18 mouse cellular contexts compared by ENCODE assay signal in the genomic region with DNA sequence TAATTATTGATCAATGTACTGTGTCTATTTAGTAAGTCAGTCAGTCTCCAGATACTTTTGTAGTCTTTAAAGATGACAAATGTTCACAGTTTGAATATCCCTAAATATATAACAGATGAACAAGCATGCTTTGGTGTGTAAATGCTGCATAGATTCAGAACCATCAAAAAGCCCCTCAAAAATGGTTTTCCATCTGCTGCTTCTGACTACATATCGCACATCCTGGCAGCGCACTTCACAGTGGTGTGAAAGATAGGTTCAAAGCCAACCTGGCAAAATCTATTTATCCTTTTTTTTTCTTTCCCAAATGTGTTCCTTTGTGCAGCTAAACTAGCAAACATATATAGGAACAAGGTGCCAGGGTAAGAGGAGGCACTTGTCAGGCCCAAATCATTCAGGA.
DNase-seq lines count a peak whose midpoint lies in the region; ATAC-seq and TF ChIP-seq lines count a peak whose summit lies in the region.
"Had no signal": no experiment of that assay in that cellular context is flagged by ENCODE, and none has a peak within 500 bp of the region (broad histone marks: within the 10 kb centered on the region; RNA-seq: fewer than 3 reads in every experiment).

No protein-coding gene starts in this region.

- no peak for TF ChIP-seq POLR2A in kidney, adult 2 months (IDR thresholded peaks at IDR 0.05; ENCODE audit: low read depth, low read length)

- no peak overlapping the region for H3K4me2 ChIP-seq in forebrain, embryonic 14.5 days (ENCODE audit: low read length)
- H3K4me2 ChIP-seq in forebrain, embryonic 12.5 days, result no peak overlapping the region
- H3K4me2 ChIP-seq in forebrain, postnatal 0 days (ENCODE audit: low read depth), result no peak overlapping the region
- H3K4me2 ChIP-seq: embryonic facial prominence, embryonic 12.5 days had no signal

- no peaks in the 10 kb centered on the region for H3K4me1 ChIP-seq in forebrain, embryonic 14.5 days (ENCODE audit: control insufficient read depth, insufficient read depth, low read length)
- no peaks in the 10 kb centered on the region for H3K4me1 ChIP-seq in forebrain, embryonic 12.5 days
- no peaks in the 10 kb centered on the region for H3K4me1 ChIP-seq in forebrain, postnatal 0 days (ENCODE audit: insufficient read depth)
- no peaks in the 10 kb centered on the region for H3K4me1 ChIP-seq in kidney, adult 2 months (ENCODE audit: control insufficient read depth, insufficient read depth, low read length)
- H3K4me1 ChIP-seq: embryonic facial prominence, embryonic 10.5 days; embryonic facial prominence, embryonic 12.5 days had no signal

- no peak overlapping the region; the same call in 1 of the 2 replicates for H3K27ac ChIP-seq in forebrain, embryonic 14.5 days (ENCODE audit: low read depth, low read length)
- no peak overlapping the region for H3K27ac ChIP-seq in forebrain, embryonic 12.5 days
- peak overlapping the region; percentile 50 for H3K27ac ChIP-seq in forebrain, postnatal 0 days (ENCODE audit: low read depth, low read length)
- H3K27ac ChIP-seq in kidney, adult 2 months (ENCODE audit: insufficient read depth, low read depth, low read length), result no peak overlapping the region
- H3K27ac ChIP-seq: embryonic facial prominence, embryonic 10.5 days; embryonic facial prominence, embryonic 12.5 days had no signal

- H3K9ac ChIP-seq in forebrain, embryonic 14.5 days (ENCODE audit: low read length), result no peak overlapping the region
- H3K9ac ChIP-seq in forebrain, embryonic 12.5 days, result no peak overlapping the region
- no peak overlapping the region for H3K9ac ChIP-seq in forebrain, postnatal 0 days
- H3K9ac ChIP-seq: embryonic facial prominence, embryonic 12.5 days had no signal

- H3K27me3 ChIP-seq in forebrain, embryonic 14.5 days (replicated peaks; ENCODE audit: control insufficient read depth, insufficient read depth, low read length), result no peaks in the 10 kb centered on the region
- no peaks in the 10 kb centered on the region for H3K27me3 ChIP-seq in forebrain, embryonic 12.5 days
- H3K27me3 ChIP-seq in forebrain, postnatal 0 days (ENCODE audit: insufficient read depth, low read length), result no peaks in the 10 kb centered on the region
- no peaks in the 10 kb centered on the region for H3K27me3 ChIP-seq in kidney, adult 2 months (replicated peaks; ENCODE audit: control insufficient read depth, insufficient read depth, low read length)
- H3K27me3 ChIP-seq: embryonic facial prominence, embryonic 12.5 days had no signal

- DNase-seq in forebrain, embryonic 14.5 days (ENCODE audit: low spot score), result peak; percentile 67
- DNase-seq in right cerebral cortex, postnatal 4 days, result peak; percentile 12
- no peak for DNase-seq in right cerebral cortex, postnatal 36 days (ENCODE audit: low spot score in 2 of 2)
- DNase-seq in brain, embryonic 18.5 days (ENCODE audit: low read depth, low spot score), result peak; percentile 66
- peak; percentile 75 for DNase-seq in forebrain, postnatal 0 days
- DNase-seq in adrenal gland, adult 18-20 months (ENCODE audit: low spot score in 2 of 2), result no peak
- DNase-seq in kidney, adult 2 months, result no peak
- DNase-seq: adrenal gland, adult 8-10 months; adrenal gland, postnatal 14 days; adrenal gland, postnatal 36 days; cerebellum, adult 11-12 months; cerebellum, adult 2 months; cerebellum, adult 9-10 months; cerebellum, postnatal 10 days; cerebellum, postnatal 25 days had no signal

- ATAC-seq in forebrain, embryonic 14.5 days, result no peak; the same call in 1 of the 2 replicates
- no peak for ATAC-seq in forebrain, embryonic 12.5 days (ENCODE audit: low FRiP score)
- ATAC-seq in forebrain, postnatal 0 days, result peak; percentile 75; the same call in 1 of the 2 replicates

- H3K36me3 ChIP-seq in forebrain, embryonic 14.5 days (ENCODE audit: control insufficient read depth, insufficient read depth, low read length), result no peaks in the 10 kb centered on the region
- no peaks in the 10 kb centered on the region for H3K36me3 ChIP-seq in forebrain, embryonic 12.5 days (replicated peaks)
- no peaks in the 10 kb centered on the region for H3K36me3 ChIP-seq in forebrain, postnatal 0 days (ENCODE audit: insufficient read depth)
- no peaks in the 10 kb centered on the region for H3K36me3 ChIP-seq in kidney, adult 2 months (ENCODE audit: control insufficient read depth, insufficient read depth, low read length)
- H3K36me3 ChIP-seq: embryonic facial prominence, embryonic 10.5 days; embryonic facial prominence, embryonic 12.5 days had no signal

- no peaks in the 10 kb centered on the region for H3K9me3 ChIP-seq in forebrain, embryonic 14.5 days (replicated peaks; ENCODE audit: control insufficient read depth, low read length)
- no peaks in the 10 kb centered on the region for H3K9me3 ChIP-seq in forebrain, embryonic 12.5 days
- H3K9me3 ChIP-seq in forebrain, postnatal 0 days (ENCODE audit: low read length), result no peaks in the 10 kb centered on the region
- H3K9me3 ChIP-seq: embryonic facial prominence, embryonic 10.5 days; embryonic facial prominence, embryonic 12.5 days had no signal

- WGBS in forebrain, embryonic 14.5 days, result 84% methylated on average over 2 of the region's 2 CpGs
- WGBS in forebrain, embryonic 12.5 days, result 92% methylated on average over 2 of the region's 2 CpGs
- WGBS in forebrain, postnatal 0 days, result 67% methylated on average over 2 of the region's 2 CpGs
- over 99% methylated on average over 2 of the region's 2 CpGs for WGBS in kidney, adult 2 months

- TF ChIP-seq CTCF in forebrain, postnatal 0 days (IDR thresholded peaks at IDR 0.05; ENCODE audit: low read depth), result no peak
- no peak for TF ChIP-seq CTCF in kidney, adult 2 months (conservative IDR thresholded peaks at IDR 0.05; ENCODE audit: insufficient read depth, insufficient read length, low read depth, low read length)

- no peak overlapping the region for H3K4me3 ChIP-seq in forebrain, embryonic 14.5 days (ENCODE audit: low read depth, low read length)
- H3K4me3 ChIP-seq in forebrain, embryonic 12.5 days (replicated peaks), result no peak overlapping the region
- no peak overlapping the region for H3K4me3 ChIP-seq in forebrain, postnatal 0 days (ENCODE audit: low read depth, low read length)
- H3K4me3 ChIP-seq in kidney, adult 2 months (ENCODE audit: insufficient read depth, low read depth, low read length), result no peak overlapping the region
- H3K4me3 ChIP-seq: embryonic facial prominence, embryonic 10.5 days; embryonic facial prominence, embryonic 12.5 days had no signal

Comparison
In these comparisons a context has a peak if more than half of its experiments do, and no peak if none do; other contexts are left out.
1. DNase-seq: peak in forebrain, embryonic 14.5 days (single experiment), right cerebral cortex, postnatal 4 days (single experiment), brain, embryonic 18.5 days (single experiment) and forebrain, postnatal 0 days (single experiment); none in right cerebral cortex, postnatal 36 days (0 of 2), adrenal gland, adult 18-20 months (0 of 2) and kidney, adult 2 months (single experiment).